Comparison of ENCODE assay signal across 22 mouse cellular contexts in genomic region chr8:115948916-115949315, GRCm38 (mm10).
DNase-seq lines count a peak whose midpoint lies in the region; ATAC-seq and TF ChIP-seq lines count a peak whose summit lies in the region.
"Had no signal": no experiment of that assay in that cellular context is flagged by ENCODE, and none has a peak within 500 bp of the region (broad histone marks: within the 10 kb centered on the region; RNA-seq: fewer than 3 reads in every experiment).

No protein-coding gene starts in this region.

- TF ChIP-seq CTCF in liver, adult 2 months (IDR thresholded peaks at IDR 0.05; ENCODE audit: low read depth, low read length): no peak

- DNase-seq in heart, adult 11 months: peak; percentile 9
- DNase-seq in heart, postnatal 14 days: no peak
- peak; percentile 54 for DNase-seq in liver, adult 2 months (ENCODE audit: extremely low read depth, low read depth, low spot score)
- DNase-seq in liver: no peak
- peak; percentile 57 for DNase-seq in midbrain, embryonic 11.5 days (ENCODE audit: low spot score, missing footprints)
- peak; percentile 1 for DNase-seq in ZHBTc4 (ENCODE audit: low read depth, low spot score)
- no peak for DNase-seq in hindbrain, embryonic 11.5 days (ENCODE audit: low spot score)
- DNase-seq: adrenal gland, adult 2 months; adrenal gland, adult 8-10 months; adrenal gland, postnatal 10 days; adrenal gland, postnatal 14 days; adrenal gland, postnatal 25 days; adrenal gland, postnatal 36 days; B cell, adult 2 months; cerebellum, adult 11 months; cerebellum, adult 11-12 months; cerebellum, adult 18-20 months had no signal

- H3K4me3 ChIP-seq in liver, adult 2 months (ENCODE audit: insufficient read depth, low read depth, low read length): no peak overlapping the region
- H3K4me3 ChIP-seq in midbrain, embryonic 11.5 days (ENCODE audit: low read depth, low read length): no peak overlapping the region
- no peak overlapping the region for H3K4me3 ChIP-seq in midbrain, embryonic 16.5 days (ENCODE audit: low read depth, low read length)
- H3K4me3 ChIP-seq in hindbrain, embryonic 11.5 days (ENCODE audit: low read depth, low read length): no peak overlapping the region

- H3K27ac ChIP-seq in liver, adult 2 months (replicated peaks; ENCODE audit: insufficient read depth, low read depth, low read length): no peak overlapping the region
- H3K27ac ChIP-seq in midbrain, embryonic 11.5 days (ENCODE audit: low read depth, low read length): no peak overlapping the region
- H3K27ac ChIP-seq in midbrain, embryonic 16.5 days (ENCODE audit: low read length): no peak overlapping the region
- no peak overlapping the region for H3K27ac ChIP-seq in hindbrain, embryonic 11.5 days (ENCODE audit: low read depth, low read length)

- no peak for TF ChIP-seq POLR2A in liver, adult 2 months (IDR thresholded peaks at IDR 0.05; ENCODE audit: extremely low read depth, insufficient read depth, low read length)

- H3K9me3 ChIP-seq in midbrain, embryonic 11.5 days (ENCODE audit: control insufficient read depth, low read length): no peaks in the 10 kb centered on the region
- no peaks in the 10 kb centered on the region for H3K9me3 ChIP-seq in midbrain, embryonic 16.5 days (replicated peaks; ENCODE audit: control insufficient read depth, low read length, poor library complexity, severe bottlenecking)
- H3K9me3 ChIP-seq in hindbrain, embryonic 11.5 days (ENCODE audit: control insufficient read depth, low read length): no peaks in the 10 kb centered on the region

- H3K9ac ChIP-seq in liver, adult 2 months (ENCODE audit: low read depth, low read length): no peak overlapping the region
- no peak overlapping the region for H3K9ac ChIP-seq in midbrain, embryonic 11.5 days (ENCODE audit: low read length)
- H3K9ac ChIP-seq in midbrain, embryonic 16.5 days (ENCODE audit: low read depth, low read length): no peak overlapping the region
- no peak overlapping the region for H3K9ac ChIP-seq in hindbrain, embryonic 11.5 days (ENCODE audit: low read depth, low read length)

- H3K27me3 ChIP-seq in liver, adult 2 months (ENCODE audit: control insufficient read depth, insufficient read depth, low read length): no peaks in the 10 kb centered on the region
- no peaks in the 10 kb centered on the region for H3K27me3 ChIP-seq in midbrain, embryonic 11.5 days (ENCODE audit: control insufficient read depth, insufficient read depth, low read length)
- H3K27me3 ChIP-seq in midbrain, embryonic 16.5 days (ENCODE audit: control insufficient read depth, insufficient read depth, low read depth, low read length): no peaks in the 10 kb centered on the region
- H3K27me3 ChIP-seq in hindbrain, embryonic 11.5 days (ENCODE audit: control insufficient read depth, insufficient read depth, low read length): no peaks in the 10 kb centered on the region

- no peaks in the 10 kb centered on the region for H3K36me3 ChIP-seq in liver, adult 2 months (ENCODE audit: control insufficient read depth, insufficient read depth, low read length)
- H3K36me3 ChIP-seq in midbrain, embryonic 11.5 days (ENCODE audit: control insufficient read depth, insufficient read depth, low read length): no peaks in the 10 kb centered on the region
- H3K36me3 ChIP-seq in midbrain, embryonic 16.5 days (ENCODE audit: control insufficient read depth, insufficient read depth, low read length): no peaks in the 10 kb centered on the region
- no peaks in the 10 kb centered on the region for H3K36me3 ChIP-seq in hindbrain, embryonic 11.5 days (ENCODE audit: control insufficient read depth, insufficient read depth, low read length)
- H3K36me3 ChIP-seq: G1E had no signal

- H3K4me2 ChIP-seq in midbrain, embryonic 11.5 days: no peak overlapping the region
- H3K4me2 ChIP-seq in midbrain, embryonic 16.5 days (ENCODE audit: low read length): no peak overlapping the region
- H3K4me2 ChIP-seq in hindbrain, embryonic 11.5 days (replicated peaks; ENCODE audit: low read depth, low read length): no peak overlapping the region

- no peak for ATAC-seq in midbrain, embryonic 11.5 days (ENCODE audit: low FRiP score)
- no peak for ATAC-seq in midbrain, embryonic 16.5 days
- ATAC-seq in hindbrain, embryonic 11.5 days (ENCODE audit: low FRiP score): no peak
- ATAC-seq: activated CD4-positive, CD25-positive, alpha-beta regulatory T cell, adult 4 months; CD4-positive, CD25-positive, alpha-beta regulatory T cell, adult 4 months; Patski had no signal

- 91% methylated on average over 2 of the region's 2 CpGs for WGBS in liver, adult 2 months
- 85% methylated on average over 2 of the region's 2 CpGs for whole genome bisulfite sequencing in midbrain, embryonic 11.5 days
- 87% methylated on average over 2 of the region's 2 CpGs for WGBS in midbrain, embryonic 16.5 days
- WGBS in hindbrain, embryonic 11.5 days: 83% methylated on average over 2 of the region's 2 CpGs

- H3K79me2 ChIP-seq in liver, adult 2 months (ENCODE audit: control insufficient read depth, insufficient read depth, low read length): no peaks in the 10 kb centered on the region

- H3K4me1 ChIP-seq in liver, adult 2 months (ENCODE audit: control insufficient read depth, insufficient read depth, low read length): no peaks in the 10 kb centered on the region
- H3K4me1 ChIP-seq in midbrain, embryonic 11.5 days (ENCODE audit: control insufficient read depth, insufficient read depth, low read length): no peaks in the 10 kb centered on the region
- H3K4me1 ChIP-seq in midbrain, embryonic 16.5 days (ENCODE audit: control insufficient read depth, insufficient read depth, low read length): no peaks in the 10 kb centered on the region
- no peaks in the 10 kb centered on the region for H3K4me1 ChIP-seq in hindbrain, embryonic 11.5 days (replicated peaks; ENCODE audit: control insufficient read depth, insufficient read depth, low read length)

- intact Hi-C loops in heart, postnatal 14 days (cut with DNase I): no loop called here

Comparison
In these comparisons a context has a peak if more than half of its experiments do, and no peak if none do; other contexts are left out.
1. DNase-seq: peak in heart, adult 11 months (single experiment), liver, adult 2 months (single experiment), midbrain, embryonic 11.5 days (single experiment) and ZHBTc4 (single experiment); none in heart, postnatal 14 days (0 of 2), liver (single experiment) and hindbrain, embryonic 11.5 days (single experiment).